Mouse (Mus musculus) frontal cortex, postnatal 14 days (tissue): ENCODE measurements around the gene Eea1.

ENCODE experiments used
- DNase-seq, 2 experiments: peaks; one replicate each; pipeline ENCODE4 v3.0.0; 2022; ENCODE audit warnings: low spot score in 2 of 2

Eea1 gene

GRCm38 (mm10) chr10:95949410-95949809 lies 9.0 kb downstream of the Eea1 start:
- no peak for DNase-seq

GRCm38 (mm10) chr10:95950194-95950593 lies 9.7 kb downstream of the Eea1 start:
- no peak for DNase-seq

- DNase-seq = no peak
Observed at GRCm38 (mm10) chr10:95950797-95951196, 10.3 kb downstream of the Eea1 start.

- no peak for DNase-seq
Observed at GRCm38 (mm10) chr10:95951346-95951745, 10.9 kb downstream of the Eea1 start.

- no peak for DNase-seq
Observed at GRCm38 (mm10) chr10:95956629-95957028, 16.2 kb downstream of the Eea1 start.

GRCm38 (mm10) chr10:95957574-95957973 lies 17.1 kb downstream of the Eea1 start:
- DNase-seq = no peak

- no peak for DNase-seq
Observed at GRCm38 (mm10) chr10:95964679-95965078, 24.2 kb downstream of the Eea1 start.

- DNase-seq = no peak
Observed at GRCm38 (mm10) chr10:95969694-95970093, 29.2 kb downstream of the Eea1 start.

- no peak for DNase-seq
Observed at GRCm38 (mm10) chr10:95970744-95971212, 30.3 kb downstream of the Eea1 start.

GRCm38 (mm10) chr10:95971341-95971740 lies 30.9 kb downstream of the Eea1 start:
- DNase-seq = no peak

- no peak for DNase-seq
Observed at GRCm38 (mm10) chr10:95971942-95972341, 31.5 kb downstream of the Eea1 start.

GRCm38 (mm10) chr10:95974462-95974861 lies 34.0 kb downstream of the Eea1 start:
- no peak for DNase-seq

- no peak for DNase-seq
Observed at GRCm38 (mm10) chr10:95976798-95977197, 36.3 kb downstream of the Eea1 start.

- DNase-seq = no peak
Observed at GRCm38 (mm10) chr10:95989731-95990130, 49.3 kb downstream of the Eea1 start.

GRCm38 (mm10) chr10:95991176-95991575 lies 50.7 kb downstream of the Eea1 start:
- DNase-seq = no peak

GRCm38 (mm10) chr10:96000904-96001303 lies 60.5 kb downstream of the Eea1 start:
- no peak for DNase-seq

- DNase-seq = no peak
Observed at GRCm38 (mm10) chr10:96015738-96016137, 75.3 kb downstream of the Eea1 start.

GRCm38 (mm10) chr10:96017418-96017817 lies 77.0 kb downstream of the Eea1 start:
- DNase-seq = no peak

GRCm38 (mm10) chr10:96033356-96033984 lies 93.0 kb downstream of the Eea1 start:
- peak in 1 of 2 experiments; percentile 23 for DNase-seq

GRCm38 (mm10) chr10:96034106-96034505 lies 93.7 kb downstream of the Eea1 start:
- no peak for DNase-seq

- DNase-seq = no peak
Observed at GRCm38 (mm10) chr10:96035951-96036350, 95.5 kb downstream of the Eea1 start.

- DNase-seq = no peak
Observed at GRCm38 (mm10) chr10:96044216-96044615, 103.8 kb downstream of the Eea1 start.

GRCm38 (mm10) chr10:96047960-96048536 lies 107.6 kb downstream of the Eea1 start:
- no peak for DNase-seq

- DNase-seq = no peak
Observed at GRCm38 (mm10) chr10:96048550-96048949, 108.1 kb downstream of the Eea1 start.
